Mouse (Mus musculus): Measurements from ENCODE around the gene Shld1.

Gene Shld1

DNA sequence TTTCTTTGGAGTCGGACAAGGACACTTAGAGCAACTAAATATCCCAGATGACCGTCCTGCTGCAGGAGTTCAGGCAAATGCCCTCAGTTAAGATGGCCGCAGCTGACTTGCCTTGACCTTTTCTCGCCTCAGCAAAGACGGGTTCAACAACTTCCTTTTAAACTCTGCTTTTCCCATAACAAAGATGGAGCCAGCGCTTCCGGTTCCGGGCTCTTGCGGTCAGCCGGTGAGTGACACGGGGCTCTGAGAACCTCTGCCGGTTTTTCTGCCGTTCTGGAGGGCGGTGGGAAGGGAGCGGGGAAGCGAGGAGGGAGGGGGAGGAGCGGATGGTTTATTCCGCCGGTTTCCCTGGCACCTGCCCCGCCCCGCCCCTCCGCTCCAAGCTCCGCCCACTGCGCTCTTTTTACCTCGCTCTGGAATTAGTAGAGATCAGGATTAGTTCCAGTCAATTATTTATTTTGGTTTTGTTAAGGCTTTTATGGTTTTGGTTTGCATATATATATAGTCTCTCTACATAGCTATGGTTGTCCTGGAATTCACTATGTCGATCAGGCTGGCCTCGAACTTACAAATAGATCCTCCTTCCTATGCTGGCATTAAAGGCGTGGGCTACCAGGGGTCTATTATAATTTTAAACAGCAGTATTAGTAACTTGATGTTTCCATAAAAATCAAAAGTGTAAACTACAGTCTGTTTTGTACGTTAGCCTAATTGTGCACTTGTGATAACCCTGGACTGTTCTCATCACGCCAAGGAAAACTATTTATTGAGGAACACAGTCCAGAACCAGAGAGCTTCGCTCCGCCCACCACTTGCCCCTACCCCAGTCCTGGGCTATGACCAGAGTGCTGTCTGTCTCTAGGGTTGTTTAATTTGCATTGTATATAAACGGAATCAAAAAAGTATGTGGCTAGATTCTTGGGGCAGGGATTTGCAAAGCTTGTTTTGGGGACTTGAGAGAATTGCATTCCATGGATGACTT, at the start of gene Shld1:
Gene Shld1 (plus strand): TSS at position 176 of the 982 bp plus-strand sequence.
- peak; percentile 92 to 93 for DNase-seq

DNA sequence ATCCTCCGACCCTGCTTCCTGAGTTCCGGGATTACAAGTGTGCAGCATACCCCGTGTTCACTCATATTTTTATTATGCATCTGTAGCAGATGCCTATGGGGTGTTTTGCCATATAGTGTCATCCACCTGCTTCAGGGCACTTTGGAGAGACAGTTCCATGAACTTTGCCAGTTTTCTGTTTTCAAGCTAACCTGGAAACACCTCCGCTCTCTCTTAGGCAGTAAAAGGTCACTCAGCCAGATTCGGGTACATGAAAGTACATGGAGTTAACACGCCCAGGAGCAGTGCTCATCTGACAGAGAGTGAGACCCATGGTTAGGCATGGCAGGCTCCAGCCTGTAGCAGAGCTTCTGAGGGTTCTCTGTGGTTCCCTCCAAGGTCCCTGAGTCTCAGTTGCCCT, 48.4 kb upstream of the Shld1 start:
- no peak for DNase-seq

DNA sequence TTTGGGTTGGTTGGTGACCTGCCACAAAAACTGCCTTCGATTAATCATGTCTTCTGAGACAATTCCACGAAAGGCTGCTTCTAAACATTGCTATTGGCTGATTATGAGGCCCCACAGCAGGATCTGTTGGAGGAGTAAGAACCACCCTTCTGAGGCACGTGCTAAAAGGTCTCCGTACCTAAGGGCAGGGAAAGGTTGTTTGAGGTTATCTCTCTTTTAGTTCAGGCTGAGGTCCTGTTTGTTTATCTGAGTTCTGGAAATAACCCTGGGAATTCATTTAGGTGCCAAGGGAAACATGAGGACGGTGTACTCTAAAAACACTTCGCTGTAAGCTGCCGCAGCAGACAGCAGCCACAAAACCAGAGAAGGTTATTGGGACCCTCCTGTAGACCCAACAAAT, 47.4 kb upstream of the Shld1 start:
- DNase-seq: no peak

DNA sequence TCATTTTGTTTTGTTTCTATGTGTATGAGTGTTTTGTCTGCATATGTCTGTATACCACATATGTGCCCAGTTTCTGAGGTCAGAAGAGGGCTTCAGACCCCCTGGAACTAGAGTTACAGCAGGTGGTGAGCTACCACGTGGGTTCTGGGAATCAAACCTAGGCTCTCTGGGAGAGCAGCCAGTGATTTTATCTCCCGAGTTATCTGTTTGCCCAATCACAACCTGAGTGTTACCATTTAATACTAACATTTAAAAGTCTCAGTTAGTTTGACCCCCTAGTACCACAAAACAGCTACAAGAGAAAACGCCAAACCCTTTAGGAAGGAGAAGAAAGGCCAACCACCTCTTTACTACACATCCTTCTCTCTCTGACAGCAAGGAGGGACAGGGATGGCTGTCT, 45.5 kb upstream of the Shld1 start:
- DNase-seq: no peak

DNA sequence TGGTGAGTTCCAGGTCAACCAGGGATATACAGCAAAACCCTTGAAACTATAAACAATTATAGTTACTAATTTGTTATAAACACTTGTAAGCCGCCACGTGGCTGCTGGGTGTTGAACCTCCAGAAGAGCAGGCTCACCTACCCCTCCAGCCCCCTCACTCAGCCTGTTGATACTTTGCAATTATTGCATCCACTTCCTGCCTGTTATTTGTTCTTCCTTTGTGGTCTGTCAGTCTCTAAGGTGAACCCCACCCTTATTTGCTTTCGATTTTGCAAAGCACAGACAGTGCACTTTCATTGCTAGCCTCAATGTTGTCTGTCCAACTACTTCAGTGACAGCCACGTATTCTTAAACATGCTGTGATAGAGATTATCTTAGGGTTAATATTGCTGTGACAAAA, 43.6 kb upstream of the Shld1 start:
- peak; percentile 15 to 22 for DNase-seq

DNA sequence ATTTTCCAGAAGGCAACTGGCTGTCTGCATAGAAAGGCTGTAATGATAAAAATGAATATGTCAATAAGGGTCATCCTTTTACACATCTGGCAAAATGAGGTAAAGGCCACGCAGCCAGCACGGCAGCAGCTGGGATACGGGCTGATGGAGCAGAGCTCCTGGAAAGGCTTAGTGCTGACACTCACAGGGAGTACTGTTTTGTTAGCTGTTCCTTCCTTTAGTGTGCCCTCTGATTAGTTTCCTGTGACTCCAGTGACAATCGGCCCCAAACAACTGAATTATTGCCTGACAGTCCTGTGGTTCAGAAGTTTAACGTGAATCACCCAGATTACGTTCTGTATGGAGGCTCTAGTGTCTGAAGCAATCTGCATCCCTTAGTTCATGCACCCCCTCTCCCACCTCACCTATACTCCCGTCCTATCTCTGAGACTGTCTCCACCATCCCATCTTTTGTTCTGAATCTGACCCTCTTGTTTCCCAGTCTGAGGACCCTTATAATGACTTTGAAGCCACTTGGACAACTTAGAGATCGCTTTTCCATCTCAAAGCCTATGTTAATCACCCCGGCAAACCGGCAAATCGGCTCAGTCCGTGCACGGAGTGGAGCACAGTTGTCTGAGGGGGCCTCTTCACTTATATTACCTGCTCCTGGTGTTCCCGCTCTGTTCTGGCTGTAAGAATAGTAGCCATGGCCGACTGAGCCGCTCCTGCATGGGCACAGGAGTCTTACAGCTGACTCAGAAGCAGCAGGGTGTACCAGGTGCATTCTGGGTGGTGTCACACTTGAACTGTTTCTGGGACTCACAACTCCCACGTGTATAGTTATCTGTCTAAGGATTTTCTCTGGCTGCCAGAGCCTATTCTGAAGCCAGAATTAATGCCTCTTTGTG, 39.6 kb upstream of the Shld1 start:
- no peak for DNase-seq

DNA sequence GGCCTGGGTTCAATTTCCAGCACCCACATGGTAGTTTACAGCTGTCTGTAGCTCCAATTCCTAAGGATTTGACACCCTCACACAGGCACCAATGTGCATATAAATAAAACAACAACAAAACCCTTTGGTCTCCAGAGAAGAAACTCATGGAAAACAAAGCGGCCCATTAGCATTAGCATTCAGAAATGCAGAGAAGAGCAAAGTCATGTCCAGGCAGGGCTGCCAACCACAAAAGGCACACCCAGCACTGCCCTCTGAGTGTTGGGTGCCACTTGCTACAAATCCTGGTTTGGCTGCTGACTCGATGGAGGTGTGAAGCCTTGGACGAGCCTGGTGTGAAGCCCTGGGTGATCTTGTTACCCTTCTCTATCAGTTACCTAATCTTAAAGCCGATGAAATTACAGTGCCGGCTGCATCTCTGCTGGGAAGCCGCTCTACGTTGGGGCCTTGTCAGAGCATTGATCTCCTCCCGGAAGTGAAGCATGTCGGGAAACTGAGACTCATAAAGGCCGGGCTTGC, 37.3 kb upstream of the Shld1 start:
- no peak for DNase-seq

DNA sequence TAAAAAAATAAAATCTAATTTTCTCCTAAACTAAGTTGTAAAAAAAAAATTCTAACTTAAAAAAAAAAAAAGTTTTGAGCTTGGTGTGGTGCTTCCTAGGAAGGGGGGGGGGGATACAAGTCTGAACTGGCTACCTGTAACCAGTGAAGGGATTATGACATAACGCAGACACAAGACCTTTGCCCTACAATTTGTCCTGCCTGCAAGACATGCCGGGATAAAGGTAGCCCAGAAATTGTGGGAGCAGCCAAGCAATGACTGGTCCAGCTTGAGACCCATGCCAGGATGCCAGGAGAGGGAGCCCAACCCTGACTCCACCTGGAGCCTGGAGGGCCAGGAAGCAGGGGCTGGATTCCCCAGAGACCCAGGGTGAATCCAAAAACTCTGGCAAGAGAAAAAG, 36.2 kb upstream of the Shld1 start:
- DNase-seq: no peak

DNA sequence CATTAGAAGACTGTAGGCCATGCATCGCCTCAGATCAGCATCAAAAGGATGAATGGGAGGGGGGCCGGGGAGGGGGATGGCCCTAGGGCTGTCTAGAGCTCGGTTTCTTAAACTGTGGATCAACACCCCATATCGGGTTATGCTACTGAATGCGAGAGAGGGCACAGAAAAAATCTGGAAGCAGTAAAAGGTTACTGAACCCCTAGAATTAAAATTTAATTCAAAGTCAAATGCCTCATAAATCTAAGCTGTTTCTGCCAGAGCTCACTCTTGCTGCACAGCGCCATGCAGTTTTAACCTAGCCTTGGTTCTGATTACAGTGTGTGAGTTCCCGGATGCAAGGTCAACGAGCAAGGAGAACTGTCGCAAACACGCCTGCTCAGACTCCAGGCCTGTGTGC, 34.3 kb upstream of the Shld1 start:
- no peak for DNase-seq

DNA sequence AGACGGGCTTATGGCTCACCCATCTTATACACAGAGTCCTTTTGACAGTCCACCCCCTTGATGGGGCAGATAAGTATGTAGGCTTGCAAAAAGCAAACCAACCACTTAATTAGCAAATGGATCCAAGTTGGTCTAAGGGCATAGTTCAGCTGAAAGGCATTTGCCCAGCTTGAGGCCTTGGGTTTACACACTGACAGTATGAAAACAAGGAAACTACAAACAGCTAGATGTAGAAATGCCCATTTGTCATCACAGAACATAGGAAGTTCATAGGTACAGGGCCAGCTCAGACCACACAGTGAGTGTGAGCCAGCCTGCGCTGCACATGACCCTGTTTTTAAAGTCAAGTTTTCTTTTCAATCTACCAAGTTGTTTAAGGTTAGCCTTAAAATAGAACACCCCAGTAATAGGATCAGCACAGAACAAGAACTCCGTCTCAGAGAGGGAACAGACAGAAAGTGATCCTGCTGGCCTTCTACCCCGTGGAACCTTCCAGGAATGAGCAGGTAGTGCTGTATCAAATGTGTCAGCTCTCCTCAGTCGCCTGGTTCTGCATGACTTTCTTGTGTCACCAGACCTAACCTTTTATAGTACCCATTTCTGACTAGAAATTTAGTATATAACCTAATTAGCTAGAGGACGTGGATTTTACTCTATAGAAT, 31.8 kb upstream of the Shld1 start:
- DNase-seq: no peak

DNA sequence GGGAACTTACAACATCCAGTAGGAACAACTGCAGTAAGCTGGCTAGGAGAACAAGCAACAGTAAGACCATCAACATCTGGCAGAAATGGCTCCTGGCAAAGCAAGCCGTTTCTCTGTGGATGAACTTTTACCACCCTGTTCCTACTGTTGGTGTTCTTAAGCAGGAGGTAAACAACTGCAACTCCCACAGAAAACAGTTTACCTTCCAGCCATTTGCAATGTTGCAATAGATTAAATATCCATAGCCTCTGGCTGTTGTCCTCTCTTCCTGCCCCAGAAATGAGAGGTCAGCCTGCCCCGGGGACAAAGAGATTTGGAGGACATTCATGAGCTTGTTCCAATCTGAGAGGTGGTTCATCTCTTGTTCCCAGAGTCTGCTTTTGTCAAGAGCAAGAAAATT, 29.5 kb upstream of the Shld1 start:
- no peak for DNase-seq

DNA sequence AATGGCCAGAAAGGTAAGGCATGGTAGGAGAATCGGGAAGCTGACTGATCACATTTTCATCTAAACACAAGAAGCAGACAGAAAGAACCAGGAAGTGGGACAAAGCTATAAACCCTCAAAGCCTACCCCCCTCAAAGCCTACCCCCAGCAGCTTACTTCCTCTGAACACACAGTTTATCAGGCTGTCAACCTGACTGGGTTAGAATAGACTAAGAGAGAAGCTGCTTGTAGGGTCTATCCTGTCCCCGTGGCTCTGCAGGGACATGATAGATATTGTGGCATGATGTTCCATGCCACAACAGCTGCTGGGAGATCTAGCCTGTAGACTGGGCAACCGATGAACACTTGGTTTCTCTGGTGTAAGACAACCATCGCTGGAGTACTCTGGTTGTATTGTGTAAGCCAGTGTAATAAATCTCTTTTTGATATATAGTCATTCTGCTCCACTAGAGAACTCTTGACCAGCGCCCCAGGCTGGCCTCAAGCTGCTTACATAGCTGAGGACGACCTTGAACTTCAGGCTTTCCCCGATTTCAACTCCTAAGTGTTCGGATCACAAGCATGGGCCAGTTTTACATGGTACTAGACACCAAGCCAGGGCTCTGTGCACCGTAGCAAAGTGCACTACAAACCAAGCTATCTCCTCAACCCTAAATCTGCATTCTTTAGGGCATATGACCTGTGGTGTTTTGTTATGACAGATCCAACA, 28.2 kb upstream of the Shld1 start:
- no peak for DNase-seq

DNA sequence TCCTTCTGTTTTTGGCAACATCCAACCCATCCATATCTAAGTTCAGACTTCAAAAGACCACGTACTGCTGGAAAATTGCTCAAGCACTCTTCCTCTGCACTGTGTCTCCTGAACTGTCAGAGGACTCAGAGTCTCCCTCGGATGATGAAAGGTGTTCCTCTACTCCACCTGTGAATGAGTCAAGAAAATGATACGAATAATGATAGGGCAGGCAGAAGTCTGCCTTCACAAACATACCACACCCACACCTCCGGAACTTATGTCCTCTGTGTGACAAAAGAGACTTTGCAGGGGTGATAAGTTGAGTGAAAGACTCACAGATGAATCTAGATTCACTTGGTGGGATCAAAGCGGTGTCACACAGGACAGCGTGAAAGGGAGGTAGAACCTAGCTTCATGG, 17.6 kb upstream of the Shld1 start:
- no peak for DNase-seq

DNA sequence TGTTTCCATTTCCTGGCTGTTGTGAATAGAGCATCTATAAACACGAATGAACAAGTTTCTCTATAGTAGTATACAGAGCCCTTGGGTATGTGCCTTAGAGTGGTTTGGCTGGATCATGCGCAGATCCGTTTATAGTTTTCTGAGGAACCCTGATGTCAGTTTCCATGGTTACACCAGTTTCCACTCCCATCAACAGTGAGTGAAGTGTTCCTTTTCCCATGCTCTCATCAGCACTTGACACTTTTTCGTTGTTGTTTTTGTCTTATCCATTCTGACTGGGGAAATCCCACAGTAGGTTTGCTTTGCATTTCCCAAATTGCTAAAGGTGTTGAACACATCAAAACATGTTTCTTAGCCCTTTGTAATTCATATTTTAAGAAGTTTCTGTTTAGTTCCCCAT, 16.4 kb upstream of the Shld1 start:
- no peak for DNase-seq

DNA sequence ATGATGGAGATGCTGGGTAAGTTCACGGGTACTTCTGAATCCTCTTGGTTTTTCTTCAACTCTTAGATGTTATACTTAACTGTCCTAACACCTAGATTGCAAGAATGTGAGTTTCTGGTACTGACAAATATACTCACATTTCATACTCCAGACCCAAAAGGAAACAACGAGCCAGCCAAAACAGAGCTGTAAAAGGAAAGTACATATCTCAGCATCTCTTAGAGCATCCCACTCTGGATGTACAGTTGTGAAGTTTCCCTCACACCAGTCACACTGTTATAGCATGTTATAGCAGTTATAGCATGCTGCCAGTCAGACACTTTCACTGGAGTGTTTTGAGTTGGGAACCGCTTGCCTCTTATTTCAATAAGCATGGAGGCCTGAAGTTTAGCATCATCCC, 14.6 kb upstream of the Shld1 start:
- no peak for DNase-seq

DNA sequence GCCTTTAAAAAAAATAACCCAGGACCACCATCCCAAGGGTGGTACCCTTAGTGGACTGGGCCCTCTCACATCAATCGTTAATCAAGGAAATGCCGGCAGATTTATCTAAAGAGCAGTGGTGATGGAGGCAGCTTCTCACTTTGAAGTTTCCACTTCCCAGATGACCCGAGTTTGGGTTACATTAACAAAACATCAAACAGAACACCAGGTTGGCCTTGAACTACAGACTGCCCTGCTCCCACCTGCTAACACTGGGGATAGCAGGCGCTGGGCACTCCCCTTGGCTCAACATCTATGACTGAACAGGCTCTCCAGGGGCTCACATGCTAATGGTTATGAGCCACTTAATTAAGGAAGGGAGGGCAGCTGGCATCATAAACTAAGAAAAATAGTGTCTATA, 10.6 kb upstream of the Shld1 start:
- DNase-seq: no peak

DNA sequence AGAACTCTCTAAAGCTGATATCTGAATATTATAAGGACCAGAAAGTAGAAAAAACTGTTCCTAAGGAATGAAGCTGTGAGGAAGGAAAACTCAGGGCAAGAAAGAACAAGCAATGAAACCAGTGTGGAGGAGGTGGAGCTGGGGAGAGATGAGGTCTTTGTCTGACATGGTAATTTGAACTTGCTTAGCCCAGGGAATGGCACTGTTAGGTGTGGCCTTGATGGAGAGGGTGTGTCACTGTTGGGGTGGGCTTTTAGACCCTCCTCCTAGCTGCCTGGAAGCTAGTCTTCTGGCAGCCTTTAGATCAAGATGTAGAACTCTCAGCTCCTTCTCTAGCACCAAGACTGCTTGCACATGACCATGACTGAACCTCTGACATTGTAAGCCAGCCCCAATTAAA, 1.7 kb upstream of the Shld1 start:
- no peak for DNase-seq

DNA sequence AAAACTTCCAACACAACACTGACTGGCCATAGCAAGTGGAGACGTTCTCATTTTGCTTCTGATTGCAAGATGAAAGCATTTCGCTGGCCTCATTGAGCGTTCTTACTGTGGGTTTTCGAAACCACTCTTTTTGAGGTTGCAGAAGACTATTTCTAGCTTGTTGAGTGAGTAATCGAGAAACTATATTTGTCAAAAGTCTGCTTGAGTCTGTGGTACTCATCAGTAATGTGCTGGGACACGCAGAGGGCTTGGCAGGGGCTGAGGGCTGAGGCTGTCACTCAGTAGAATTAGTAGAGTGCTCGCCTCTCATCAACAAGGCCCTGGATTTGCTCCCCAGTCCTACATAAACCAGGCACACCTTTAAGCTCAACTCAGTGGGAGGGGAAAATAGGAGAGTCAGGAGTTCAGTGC, 1.9 kb downstream of the Shld1 start:
- DNase-seq: no peak

DNA sequence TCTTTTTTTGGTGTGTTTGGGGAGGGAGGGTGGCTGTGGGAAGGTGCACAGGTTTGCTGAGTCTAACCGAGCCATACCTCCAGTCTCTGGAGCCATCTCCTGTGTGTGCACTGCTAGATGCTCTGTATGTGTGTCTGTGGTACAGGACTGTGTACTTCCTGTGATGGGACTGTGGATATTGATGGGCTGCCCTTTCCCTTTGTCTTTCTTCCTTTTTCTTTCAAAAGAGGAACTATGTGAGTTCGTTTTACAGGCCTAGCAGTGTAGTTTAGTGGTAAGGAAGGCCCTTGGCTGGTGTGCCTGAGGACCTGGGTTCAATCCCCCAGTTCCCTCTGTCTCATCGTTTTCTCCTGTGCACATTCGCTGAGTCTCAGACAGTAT, 2.4 kb downstream of the Shld1 start:
- no peak for DNase-seq

DNA sequence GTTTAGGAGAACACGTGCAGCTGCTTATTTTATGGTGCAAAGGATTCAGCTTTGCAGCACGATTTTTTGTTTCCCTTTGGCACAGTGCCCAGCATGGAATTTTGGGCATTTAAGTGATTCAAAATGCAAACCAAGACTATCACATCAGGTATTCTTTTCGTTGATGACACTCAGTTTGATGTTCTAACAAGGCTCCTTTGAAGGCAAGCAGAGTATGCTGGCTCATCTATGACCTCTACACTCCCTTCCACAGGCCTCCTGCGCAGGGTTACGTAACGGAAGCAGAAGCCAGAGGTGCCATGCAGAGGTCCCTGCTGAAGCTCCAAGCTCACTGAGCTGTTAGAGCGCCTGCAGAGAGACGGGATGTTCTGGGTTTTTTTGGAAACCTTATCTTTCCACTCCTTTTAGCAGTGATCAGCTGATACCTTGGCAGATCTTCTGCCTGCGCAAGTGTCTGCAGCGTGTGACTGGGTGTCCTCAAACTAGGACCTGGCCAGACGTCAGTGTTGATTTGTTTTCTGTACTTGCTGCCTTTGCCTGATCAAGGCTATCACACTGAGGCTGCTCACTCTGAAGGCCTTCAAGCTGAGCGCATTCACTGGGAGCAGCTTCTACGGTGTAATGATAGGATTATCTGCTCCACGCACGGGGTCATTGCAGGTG, 3.0 kb downstream of the Shld1 start:
- peak in 1 of 2 experiments; percentile 25 for DNase-seq

DNA sequence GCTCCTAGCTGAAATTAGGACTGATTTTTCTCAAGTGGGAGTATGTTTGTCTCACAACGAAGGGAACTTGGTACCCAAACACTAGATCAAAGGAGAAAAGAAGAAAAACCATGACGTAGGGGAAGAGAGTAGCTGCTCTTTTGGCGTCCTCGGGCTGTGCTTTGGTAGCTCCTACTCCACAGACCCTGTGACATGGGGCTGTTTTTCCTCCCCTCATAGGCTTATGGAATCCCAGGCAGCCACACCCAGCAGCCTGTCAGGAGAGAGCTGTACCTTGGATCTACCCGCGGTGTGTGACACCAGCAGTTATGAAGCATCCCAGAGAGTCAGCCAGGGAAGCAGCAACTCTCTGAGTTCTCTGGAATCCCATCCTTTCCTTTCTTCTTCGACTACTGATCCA, 5.0 kb downstream of the Shld1 start:
- no peak for DNase-seq

DNA sequence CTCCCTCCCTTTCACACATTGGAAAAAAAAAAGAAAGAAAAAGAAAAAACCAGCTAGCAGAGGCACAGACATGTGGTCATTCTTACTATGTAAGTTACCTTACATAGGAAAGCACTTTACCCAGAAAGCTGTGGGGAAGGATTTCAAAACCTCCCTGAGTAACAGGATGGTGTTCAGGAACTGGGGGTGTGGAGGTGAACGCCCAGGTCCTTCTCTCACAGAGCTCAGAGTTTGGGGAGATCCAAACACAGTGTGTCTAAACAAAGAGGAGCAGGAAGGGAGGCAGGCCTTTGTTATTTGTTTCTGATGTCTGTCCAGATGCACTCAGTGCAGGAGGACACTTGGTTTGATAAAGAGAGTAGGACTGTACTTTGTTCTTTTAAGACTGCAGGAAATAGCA, 5.6 kb downstream of the Shld1 start:
- peak; percentile 34 to 37 for DNase-seq
